ENCODE assay signal across 19 mouse cellular contexts in the genomic region with DNA sequence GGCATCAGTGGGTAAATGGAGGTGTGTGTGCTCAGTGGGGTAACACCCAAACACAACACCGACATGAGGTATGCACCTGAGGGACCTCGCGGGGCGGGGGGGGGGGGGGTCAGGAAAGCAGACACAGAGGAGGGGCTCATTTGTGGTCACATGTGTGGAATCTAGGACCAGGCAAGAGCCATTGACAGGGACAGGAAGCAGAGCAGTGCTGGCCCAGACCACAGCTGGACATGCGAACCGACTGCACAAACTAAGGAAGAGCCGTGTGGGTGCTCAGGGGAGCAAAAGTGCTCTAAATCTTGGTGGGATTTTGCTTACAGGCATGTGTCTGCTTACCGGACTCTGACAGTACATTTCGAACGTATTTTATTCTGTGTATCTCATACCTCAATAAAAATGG. TPM values are rescaled to one million over a fixed set of nuclear protein-coding genes. Genes with fewer than 3 reads are reported as not detected.
DNase-seq lines count a peak whose midpoint lies in the region; ATAC-seq and TF ChIP-seq lines count a peak whose summit lies in the region.
"Had no signal": no experiment of that assay in that cellular context is flagged by ENCODE, and none has a peak within 500 bp of the region (broad histone marks: within the 10 kb centered on the region; RNA-seq: fewer than 3 reads in every experiment).

No protein-coding gene starts in this region.

- WGBS in stomach, embryonic 14.5 days = 53% methylated on average over 10 of the region's 10 CpGs
- WGBS in stomach, postnatal 0 days = 49% methylated on average over 10 of the region's 10 CpGs

- no peaks in the 10 kb centered on the region for H3K36me3 ChIP-seq in stomach, embryonic 14.5 days (ENCODE audit: control insufficient read depth, insufficient read depth, low read length)
- H3K36me3 ChIP-seq in stomach, postnatal 0 days (ENCODE audit: control insufficient read depth, insufficient read depth, low read length) = no peaks in the 10 kb centered on the region
- H3K36me3 ChIP-seq: embryonic facial prominence, embryonic 12.5 days; forebrain, embryonic 15.5 days had no signal

- ATAC-seq in stomach, embryonic 14.5 days (ENCODE audit: insufficient number of reproducible peaks, insufficient read depth, low FRiP score, low read depth) = 0 out of 2 replicates have a peak, but pooled peaks have one; percentile 24
- ATAC-seq in stomach, postnatal 0 days (ENCODE audit: low FRiP score, low TSS enrichment) = no peak
- ATAC-seq: forebrain, embryonic 13.5 days; forebrain, embryonic 15.5 days; forebrain, postnatal 0 days had no signal

- no peak overlapping the region for H3K9ac ChIP-seq in stomach, embryonic 14.5 days (replicated peaks; ENCODE audit: low read depth, low read length)
- H3K9ac ChIP-seq in stomach, postnatal 0 days (ENCODE audit: low read length) = no peak overlapping the region
- H3K9ac ChIP-seq: embryonic facial prominence, embryonic 12.5 days; forebrain, embryonic 13.5 days; forebrain, embryonic 15.5 days; forebrain, postnatal 0 days had no signal

- H3K4me3 ChIP-seq in stomach, embryonic 14.5 days (ENCODE audit: low read depth, low read length) = no peak overlapping the region
- H3K4me3 ChIP-seq in stomach, postnatal 0 days (ENCODE audit: low read depth, low read length) = no peak overlapping the region
- H3K4me3 ChIP-seq: embryonic facial prominence, embryonic 12.5 days; forebrain, embryonic 13.5 days; forebrain, embryonic 15.5 days had no signal

- peak; percentile 90 for DNase-seq in heart, adult 11 months
- no peak for DNase-seq in heart, adult 8-10 months (ENCODE audit: low spot score)
- no peak for DNase-seq in stomach, postnatal 0 days (ENCODE audit: low spot score)
- DNase-seq in gastrocnemius, postnatal 36 days = no peak
- DNase-seq: adrenal gland, adult 2 months; adrenal gland, postnatal 10 days; adrenal gland, postnatal 25 days; cerebellum, adult 11 months; cerebellum, adult 18-20 months; cerebellum, adult 8-10 months; cerebellum, postnatal 10 days; cerebellum, postnatal 36 days; embryo, embryonic 11 days; forebrain, postnatal 0 days had no signal

- no peaks in the 10 kb centered on the region for H3K27me3 ChIP-seq in stomach, embryonic 14.5 days (ENCODE audit: control insufficient read depth, insufficient read depth, low read length)
- H3K27me3 ChIP-seq in stomach, postnatal 0 days (ENCODE audit: control insufficient read depth, insufficient read depth, low read length) = no peaks in the 10 kb centered on the region
- H3K27me3 ChIP-seq: forebrain, embryonic 15.5 days had no signal

- intact Hi-C loops in gastrocnemius, postnatal 36 days (cut with DNase I) = no loop called here

- H3K27ac ChIP-seq in stomach, embryonic 14.5 days (ENCODE audit: low read length) = no peak overlapping the region
- H3K27ac ChIP-seq in stomach, postnatal 0 days (replicated peaks) = no peak overlapping the region
- H3K27ac ChIP-seq: embryonic facial prominence, embryonic 12.5 days; forebrain, embryonic 13.5 days; forebrain, embryonic 15.5 days had no signal

- no peak for TF ChIP-seq EP300 in stomach, postnatal 0 days (optimal IDR thresholded peaks at IDR 0.05)

- peaks cover 24% of the 10 kb centered on the region; the same call in 1 of the 2 replicates for H3K4me1 ChIP-seq in stomach, embryonic 14.5 days (ENCODE audit: control insufficient read depth, insufficient read depth, low read length)
- 0 out of 2 replicates have a peak, but pooled peaks cover 3% of the 10 kb centered on the region for H3K4me1 ChIP-seq in stomach, postnatal 0 days (replicated peaks; ENCODE audit: control insufficient read depth, insufficient read depth)

- no peaks in the 10 kb centered on the region for H3K9me3 ChIP-seq in stomach, embryonic 14.5 days (ENCODE audit: control insufficient read depth, low read depth, low read length)
- H3K9me3 ChIP-seq in stomach, postnatal 0 days (ENCODE audit: control insufficient read depth, low read length) = no peaks in the 10 kb centered on the region
- H3K9me3 ChIP-seq: embryonic facial prominence, embryonic 12.5 days; forebrain, embryonic 13.5 days; forebrain, embryonic 15.5 days had no signal

- H3K4me2 ChIP-seq in stomach, embryonic 14.5 days (replicated peaks; ENCODE audit: low read depth, low read length) = no peak overlapping the region
- no peak overlapping the region for H3K4me2 ChIP-seq in stomach, postnatal 0 days (replicated peaks; ENCODE audit: low read depth)
- H3K4me2 ChIP-seq: embryonic facial prominence, embryonic 12.5 days; forebrain, embryonic 13.5 days; forebrain, embryonic 15.5 days had no signal

- no peak for TF ChIP-seq CTCF in stomach, postnatal 0 days (IDR thresholded peaks at IDR 0.05; ENCODE audit: low read depth)

RNA-seq across cellular contexts. Expression of a gene that starts 11.2 kb away (rescaled TPM):
- total RNA-seq in heart, adult 8-10 months (2022) = 10 to 100 TPM; 40.6 to 64.1 (median 43.0) TPM
- polyA plus RNA-seq in stomach, embryonic 14.5 days (2014; fragmentation: Nextera tagmentation; extraction: Ambion mirVana) = 19.9 and 20.8 TPM in 2 replicates
- 22.1 and 22.2 TPM in 2 replicates for polyA plus RNA-seq in stomach, postnatal 0 days (2015; fragmentation: Nextera tagmentation; extraction: Ambion mirVana)
- 10 to 100 TPM in 1 of 2 experiments, 1 to 10 TPM in 1; 8.4 to 13.6 TPM for total RNA-seq in gastrocnemius, postnatal 36 days (2021)
- total RNA-seq: common myeloid progenitor, adult 5-6 weeks had no signal

RNA-seq across cellular contexts. Expression of a gene that starts 12.0 kb away (rescaled TPM):
- total RNA-seq in heart, adult 8-10 months (2022) = 1 to 10 TPM; 1.4 to 2.0 (median 1.8) TPM
- 1.2 and 1.7 TPM in 2 replicates for polyA plus RNA-seq in stomach, embryonic 14.5 days (2014; fragmentation: Nextera tagmentation; extraction: Ambion mirVana)
- 2.6 and 2.7 TPM in 2 replicates for polyA plus RNA-seq in stomach, postnatal 0 days (2015; fragmentation: Nextera tagmentation; extraction: Ambion mirVana)
- under 1 TPM; 0.46 to 0.74 TPM for total RNA-seq in gastrocnemius, postnatal 36 days (2021)
- total RNA-seq: common myeloid progenitor, adult 5-6 weeks had no signal

RNA-seq across cellular contexts. Expression of a gene that starts 38.5 kb away (rescaled TPM):
- total RNA-seq in heart, adult 8-10 months (2022) = 10 to 100 TPM in 3 of 4 experiments, 1 to 10 TPM in 1; 8.7 to 12.6 (median 10.6) TPM
- polyA plus RNA-seq in stomach, embryonic 14.5 days (2014; fragmentation: Nextera tagmentation; extraction: Ambion mirVana) = 4.5 and 6.2 TPM in 2 replicates
- polyA plus RNA-seq in stomach, postnatal 0 days (2015; fragmentation: Nextera tagmentation; extraction: Ambion mirVana) = 5.7 and 6.1 TPM in 2 replicates
- total RNA-seq in gastrocnemius, postnatal 36 days (2021) = 10 to 100 TPM in 1 of 2 experiments, 1 to 10 TPM in 1; 9.4 to 10.2 TPM
